Mouse (Mus musculus) embryo, embryonic 11 days (tissue): Measurements from ENCODE around the gene Ptprn2.
A peak's percentile ranks its signal among the peaks of the same experiment; 100 is the strongest.
"Not testable (repeated sequence)": the region's sequence is repeated elsewhere in the genome, so short reads cannot be mapped to it uniquely, and the experiment has no call there.

ENCODE experiments used
- DNase-seq: peaks from one replicate; pipeline ENCODE4 v3.0.0-alpha.2; 2015

The Ptprn2 gene

GRCm38 (mm10) chr12:116528861-116529260, 43.3 kb downstream of the Ptprn2 start:
- DNase-seq, result no peak

- no peak for DNase-seq
These were observed 47.8 kb downstream of the Ptprn2 start for GRCm38 (mm10) chr12:116533281-116533680.

GRCm38 (mm10) chr12:116539305-116539704, 53.8 kb downstream of the Ptprn2 start:
- DNase-seq, result no peak

- no peak for DNase-seq
These were observed 55.1 kb downstream of the Ptprn2 start for GRCm38 (mm10) chr12:116540608-116541007.

GRCm38 (mm10) chr12:116550031-116550430, 64.5 kb downstream of the Ptprn2 start:
- no peak for DNase-seq

GRCm38 (mm10) chr12:116551516-116551915, 66.0 kb downstream of the Ptprn2 start:
- no peak for DNase-seq

- DNase-seq, result no peak
These were observed 66.8 kb downstream of the Ptprn2 start for GRCm38 (mm10) chr12:116552306-116552705.

GRCm38 (mm10) chr12:116553361-116553760, 67.8 kb downstream of the Ptprn2 start:
- no peak for DNase-seq

- DNase-seq, result no peak
These were observed 70.4 kb downstream of the Ptprn2 start for GRCm38 (mm10) chr12:116555964-116556363.

- no peak for DNase-seq
These were observed 78.9 kb downstream of the Ptprn2 start for GRCm38 (mm10) chr12:116564441-116564840.

GRCm38 (mm10) chr12:116566672-116567071, 81.2 kb downstream of the Ptprn2 start:
- DNase-seq, result no peak

GRCm38 (mm10) chr12:116567170-116567569, 81.7 kb downstream of the Ptprn2 start:
- no peak for DNase-seq

GRCm38 (mm10) chr12:116569568-116569967, 84.0 kb downstream of the Ptprn2 start:
- DNase-seq, result no peak

GRCm38 (mm10) chr12:116574102-116574501, 88.6 kb downstream of the Ptprn2 start:
- DNase-seq, result no peak

- no peak for DNase-seq
These were observed 89.2 kb downstream of the Ptprn2 start for GRCm38 (mm10) chr12:116574720-116575119.

GRCm38 (mm10) chr12:116577917-116578316, 92.4 kb downstream of the Ptprn2 start:
- not testable (repeated sequence) for DNase-seq

- no peak for DNase-seq
These were observed 95.5 kb downstream of the Ptprn2 start for GRCm38 (mm10) chr12:116580827-116581544.

- peak; percentile 45 for DNase-seq
These were observed 96.3 kb downstream of the Ptprn2 start for GRCm38 (mm10) chr12:116581864-116582263.

- DNase-seq, result no peak
These were observed 97.3 kb downstream of the Ptprn2 start for GRCm38 (mm10) chr12:116582829-116583228.

- DNase-seq, result peak; percentile 14
These were observed 99.5 kb downstream of the Ptprn2 start for GRCm38 (mm10) chr12:116585001-116585400.

- no peak for DNase-seq
These were observed 100.6 kb downstream of the Ptprn2 start for GRCm38 (mm10) chr12:116586167-116586566.

- no peak for DNase-seq
These were observed 102.0 kb downstream of the Ptprn2 start for GRCm38 (mm10) chr12:116587548-116587947.

GRCm38 (mm10) chr12:116590076-116590475, 104.6 kb downstream of the Ptprn2 start:
- no peak for DNase-seq

- no peak for DNase-seq
These were observed 108.9 kb downstream of the Ptprn2 start for GRCm38 (mm10) chr12:116594457-116594856.
